Mouse (Mus musculus) megakaryocyte, embryonic 14.5 days (primary cell): Measurements from ENCODE around the gene Tspyl3. TPM values are rescaled to one million over a fixed set of nuclear protein-coding genes. Genes with fewer than 3 reads are reported as not detected.
"Not testable (repeated sequence)": the region's sequence is repeated elsewhere in the genome, so short reads cannot be mapped to it uniquely, and the experiment has no call there.

Experiments used
- H3K27me3 ChIP-seq: replicated peaks from 2 replicates; pipeline ENCODE3; 2012; ENCODE audit warnings: inconsistent platforms
- H3K36me3 ChIP-seq: replicated peaks from 2 replicates; pipeline ENCODE3; 2012; ENCODE audit warnings: low read length, inconsistent platforms, mixed read lengths
- H3K4me1 ChIP-seq: 2 replicates; pipeline ENCODE4 v1.6.1; 2012; ENCODE audit warnings: inconsistent platforms
- H3K4me3 ChIP-seq: replicated peaks from 2 replicates; pipeline ENCODE3; 2012; ENCODE audit warnings: moderate library complexity, mild to moderate bottlenecking, inconsistent platforms
- H3K9me3 ChIP-seq: 2 replicates; pipeline ENCODE4 v1.6.1; 2012; ENCODE audit warnings: inconsistent platforms
- FLI1 ChIP-seq: IDR thresholded peaks from 2 replicates; pipeline ENCODE4 v1.6.1; 2012; ENCODE audit warnings: low read length, inconsistent platforms, mixed read lengths
- GATA1 ChIP-seq: IDR thresholded peaks from 3 replicates; pipeline ENCODE4 v1.6.1; 2012; ENCODE audit warnings: mixed read lengths, low read length, inconsistent platforms, borderline replicate concordance
- polyA plus RNA-seq: library from polyadenylated mRNA; stranded (reverse); fragments of >175 nt; gene quantifications from 2 replicates; pipeline ENCODE4 v1.2.3, GENCODE M21; 2012; ENCODE audit warnings: low replicate concordance; ENCODE audit not compliant: insufficient read depth

Gene Tspyl3
- 3.3 and 3.6 TPM in 2 replicates for polyA plus RNA-seq

DNA sequence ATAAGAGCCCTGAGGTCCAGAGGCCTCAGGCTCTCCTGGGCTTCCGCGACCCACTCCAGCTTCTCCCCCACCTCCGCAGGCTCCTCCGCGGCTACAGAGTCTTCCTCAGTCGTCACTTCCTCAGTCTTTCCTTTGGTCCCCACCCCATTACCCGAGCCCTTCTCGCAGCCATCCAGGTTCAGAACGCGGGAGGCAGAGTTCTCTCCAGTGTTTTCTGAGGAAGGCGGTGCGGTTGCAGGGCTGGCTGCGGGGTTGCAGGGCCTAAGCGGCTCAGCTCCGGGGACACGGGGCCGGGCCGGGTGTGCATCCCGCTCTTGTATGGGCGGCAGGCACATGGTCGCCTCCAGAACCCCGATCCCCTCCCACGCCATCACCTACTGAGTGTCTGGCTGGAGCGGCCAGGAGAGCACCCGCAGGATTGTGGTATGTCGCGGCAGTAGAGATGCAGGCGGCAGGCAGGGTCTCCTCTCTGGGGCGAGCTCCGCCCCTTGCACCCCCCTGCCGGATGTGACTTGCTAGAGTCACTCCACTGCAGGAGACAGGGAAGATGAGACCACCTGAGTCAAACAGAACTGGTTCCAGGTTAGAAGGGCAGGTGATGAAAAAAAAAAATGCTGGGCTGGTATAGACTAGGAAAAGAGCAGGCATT, at the start of gene Tspyl3:
TSS of gene Tspyl3 (minus strand) at position 496 of the 649 bp plus-strand sequence.
- no peaks in the 10 kb centered on the region for H3K27me3 ChIP-seq
- peaks cover 50% of the 10 kb centered on the region for H3K36me3 ChIP-seq
- TF ChIP-seq GATA1 (no peak), FLI1 (no peak)
- H3K4me3 ChIP-seq = peak within 1 kb of the TSS; percentile 94
- no peaks in the 10 kb centered on the region for H3K9me3 ChIP-seq
- peaks cover 86% of the 10 kb centered on the region for H3K4me1 ChIP-seq

DNA sequence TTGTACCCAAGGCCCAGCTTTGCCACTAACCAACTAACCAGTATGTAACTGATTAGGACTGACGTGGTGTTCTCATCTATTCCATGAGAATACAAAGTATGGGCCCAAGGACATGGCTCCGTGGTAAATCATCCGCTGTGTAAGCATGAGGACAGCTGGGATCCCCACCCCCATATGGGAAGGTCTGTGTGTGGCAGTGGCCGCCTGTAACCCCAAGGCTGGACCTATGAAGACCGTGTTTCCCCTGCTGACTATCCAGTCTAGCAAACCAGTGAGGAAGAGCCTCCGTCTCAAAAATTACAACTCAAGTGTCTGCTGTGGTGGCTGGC, 49.6 kb upstream of the Tspyl3 start:
- Histone ChIP-seq H3K4me3 (no peak overlapping the region), H3K36me3 (no peaks in the 10 kb centered on the region), H3K4me1 (peaks cover 53% of the 10 kb centered on the region), H3K9me3 (no peaks in the 10 kb centered on the region), H3K27me3 (no peaks in the 10 kb centered on the region)
- no peak for TF ChIP-seq FLI1
- TF ChIP-seq GATA1 = no peak

DNA sequence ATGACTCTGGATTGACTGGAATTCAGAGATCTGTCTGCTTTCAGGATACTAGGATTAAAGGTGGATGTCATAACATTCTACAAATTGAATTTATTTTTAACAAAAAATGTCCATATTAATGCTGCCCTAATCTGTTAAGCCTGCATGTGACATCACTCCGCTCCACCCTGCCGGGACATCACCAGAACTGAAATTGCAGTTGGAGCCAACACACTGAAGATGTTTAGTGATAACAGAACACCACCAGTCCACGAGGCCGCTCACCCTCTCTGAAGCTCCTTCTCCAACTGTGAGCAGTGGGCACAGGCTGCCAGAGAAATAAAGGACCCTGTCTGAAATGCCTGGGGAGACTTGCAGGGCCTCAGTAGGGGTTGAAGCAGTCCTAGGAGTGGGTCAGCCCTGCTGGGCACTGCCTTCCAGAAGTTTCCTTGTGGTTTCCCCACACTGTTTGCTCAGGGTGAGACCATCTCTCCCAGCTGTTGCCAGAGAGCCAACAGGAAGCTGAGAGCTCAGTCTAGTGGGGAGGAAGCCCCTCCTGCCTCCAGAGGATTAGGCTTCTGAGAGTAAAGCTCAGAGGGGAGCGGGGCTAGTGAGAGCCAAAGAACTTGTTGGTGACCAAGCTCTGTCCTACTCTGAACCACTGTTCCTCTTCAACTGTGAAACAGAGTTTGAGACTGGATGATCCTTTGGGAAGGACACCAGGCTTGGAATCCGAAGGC, 49.1 kb upstream of the Tspyl3 start:
- peaks cover 59% of the 10 kb centered on the region for H3K4me1 ChIP-seq
- not testable (repeated sequence) for H3K9me3 ChIP-seq, H3K27me3 ChIP-seq, H3K4me3 ChIP-seq, H3K36me3 ChIP-seq

DNA sequence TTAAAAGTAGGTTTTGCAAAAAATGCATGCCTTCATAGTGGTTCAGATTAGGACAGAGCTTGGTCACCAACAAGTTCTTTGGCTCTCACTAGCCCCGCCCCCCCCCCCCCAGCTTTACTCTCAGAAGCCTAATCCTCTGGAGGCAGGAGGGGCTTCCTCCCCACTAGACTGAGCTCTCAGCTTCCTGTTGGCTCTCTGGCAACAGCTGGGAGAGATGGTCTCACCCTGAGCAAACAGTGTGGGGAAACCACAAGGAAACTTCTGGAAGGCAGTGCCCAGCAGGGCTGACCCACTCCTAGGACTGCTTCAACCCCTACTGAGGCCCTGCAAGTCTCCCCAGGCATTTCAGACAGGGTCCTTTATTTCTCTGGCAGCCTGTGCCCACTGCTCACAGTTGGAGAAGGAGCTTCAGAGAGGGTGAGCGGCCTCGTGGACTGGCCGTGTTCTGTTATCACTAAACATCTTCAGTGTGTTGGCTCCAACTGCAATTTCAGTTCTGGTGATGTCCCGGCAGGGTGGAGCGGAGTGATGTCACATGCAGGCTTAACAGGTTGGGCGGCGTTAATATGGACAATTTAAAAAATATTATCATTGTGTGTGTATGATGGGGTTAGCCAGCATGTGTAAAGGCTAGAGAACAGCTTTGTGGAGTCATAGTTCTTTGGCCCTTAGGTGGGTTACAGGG, 45.1 kb upstream of the Tspyl3 start:
- H3K36me3 ChIP-seq = peaks cover 40% of the 10 kb centered on the region
- H3K4me1 ChIP-seq = peaks cover 68% of the 10 kb centered on the region
- H3K27me3 ChIP-seq, H3K4me3 ChIP-seq, H3K9me3 ChIP-seq: not testable (repeated sequence)

DNA sequence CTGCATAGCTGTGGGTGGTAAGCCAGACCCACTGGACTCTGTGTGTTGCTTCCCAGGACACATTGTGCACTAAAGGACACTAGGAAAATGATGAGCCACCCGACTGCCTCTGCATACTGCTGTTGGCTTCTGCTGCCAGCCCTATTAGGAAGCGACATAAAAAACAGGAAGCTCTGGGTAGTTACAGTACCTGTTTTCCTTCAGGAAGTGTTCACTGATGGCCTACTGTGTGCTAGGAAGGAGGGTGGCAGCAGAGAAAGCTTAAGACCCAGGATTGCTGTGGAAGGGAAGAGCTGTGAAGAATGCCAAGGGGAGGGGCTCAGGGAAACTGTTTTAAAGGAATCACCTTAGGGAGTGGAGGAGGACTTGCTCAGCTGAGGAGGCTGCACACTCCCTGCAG, 42.1 kb upstream of the Tspyl3 start:
- peaks cover 58% of the 10 kb centered on the region for H3K4me1 ChIP-seq
- peaks cover 68% of the 10 kb centered on the region for H3K36me3 ChIP-seq
- H3K9me3 ChIP-seq = 0 out of 2 replicates have a peak, but pooled peaks cover 4% of the 10 kb centered on the region
- H3K27me3 ChIP-seq = no peaks in the 10 kb centered on the region
- TF ChIP-seq GATA1 (no peak), FLI1 (no peak)
- H3K4me3 ChIP-seq = no peak overlapping the region

DNA sequence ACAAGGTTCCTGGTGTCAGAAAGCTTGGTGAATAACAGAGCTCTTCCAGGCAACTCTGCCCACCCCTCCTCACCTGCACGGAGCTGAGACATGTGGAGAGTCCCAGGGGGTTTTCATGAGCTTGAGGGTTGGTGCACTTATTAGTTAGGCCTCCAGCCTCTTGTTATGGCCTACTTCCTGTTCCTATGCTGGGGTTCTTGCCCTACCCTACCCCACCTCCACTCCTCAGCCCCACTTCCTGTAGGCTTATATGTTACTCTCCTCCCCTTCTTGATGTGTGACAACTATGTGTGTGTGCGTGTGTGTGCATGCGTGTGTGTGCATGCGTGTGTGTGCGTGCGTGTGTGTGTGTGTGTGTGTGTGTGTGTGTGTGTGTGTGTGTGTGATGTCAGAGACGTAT, 37.8 kb upstream of the Tspyl3 start:
- no peak overlapping the region for H3K4me3 ChIP-seq
- H3K4me1 ChIP-seq = peaks cover 44% of the 10 kb centered on the region

DNA sequence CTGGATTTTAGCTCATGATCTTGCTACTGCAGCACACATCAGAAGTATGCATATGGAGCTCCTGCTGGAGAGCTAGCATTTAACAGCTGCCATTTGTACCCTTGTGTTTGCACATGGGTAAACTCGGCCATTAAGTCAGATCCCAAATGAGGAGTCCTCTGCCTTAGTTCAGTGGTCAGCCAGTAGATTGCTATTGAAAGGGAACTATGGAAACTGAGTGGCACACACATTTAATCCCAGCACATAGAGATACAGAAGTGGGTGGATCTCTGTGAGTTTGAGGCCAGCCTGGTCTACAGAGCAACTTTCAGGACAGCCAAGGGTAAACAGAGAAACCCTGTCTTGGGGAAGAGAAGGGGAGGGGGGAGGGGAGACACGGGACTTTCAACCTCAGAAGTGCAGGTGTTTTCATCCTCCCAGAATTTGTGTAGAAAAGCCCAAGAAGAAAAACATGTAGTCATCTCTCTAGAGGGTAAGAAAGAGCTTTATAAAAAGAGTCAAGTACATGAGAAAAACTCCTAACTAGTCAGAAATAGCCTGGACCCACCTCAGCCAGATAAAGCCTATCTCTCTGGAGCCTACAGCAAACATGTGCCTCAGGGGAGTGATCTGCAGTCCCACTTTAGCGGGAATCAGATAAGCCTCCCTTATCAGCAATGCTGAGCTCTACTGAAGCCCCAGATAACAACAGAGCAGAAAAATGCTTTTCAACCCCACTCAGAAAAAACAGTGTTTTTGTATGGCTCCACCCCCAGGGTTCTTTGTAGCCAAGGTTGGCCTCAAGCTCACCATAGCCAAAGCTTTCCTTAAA, 34.8 kb upstream of the Tspyl3 start:
- Histone ChIP-seq H3K36me3 (peaks cover 79% of the 10 kb centered on the region), H3K27me3 (no peaks in the 10 kb centered on the region), H3K4me3 (no peak overlapping the region), H3K4me1 (peaks cover 34% of the 10 kb centered on the region), H3K9me3 (0 out of 2 replicates have a peak, but pooled peaks cover 4% of the 10 kb centered on the region)
- TF ChIP-seq GATA1 (no peak), FLI1 (no peak)

More for the DNA sequence above, 37.8 kb upstream of the Tspyl3 start:
- peaks cover 93% of the 10 kb centered on the region for H3K36me3 ChIP-seq
- H3K9me3 ChIP-seq = 0 out of 2 replicates have a peak, but pooled peaks cover 4% of the 10 kb centered on the region
- TF ChIP-seq FLI1 = no peak
- no peak for TF ChIP-seq GATA1
- H3K27me3 ChIP-seq = no peaks in the 10 kb centered on the region

DNA sequence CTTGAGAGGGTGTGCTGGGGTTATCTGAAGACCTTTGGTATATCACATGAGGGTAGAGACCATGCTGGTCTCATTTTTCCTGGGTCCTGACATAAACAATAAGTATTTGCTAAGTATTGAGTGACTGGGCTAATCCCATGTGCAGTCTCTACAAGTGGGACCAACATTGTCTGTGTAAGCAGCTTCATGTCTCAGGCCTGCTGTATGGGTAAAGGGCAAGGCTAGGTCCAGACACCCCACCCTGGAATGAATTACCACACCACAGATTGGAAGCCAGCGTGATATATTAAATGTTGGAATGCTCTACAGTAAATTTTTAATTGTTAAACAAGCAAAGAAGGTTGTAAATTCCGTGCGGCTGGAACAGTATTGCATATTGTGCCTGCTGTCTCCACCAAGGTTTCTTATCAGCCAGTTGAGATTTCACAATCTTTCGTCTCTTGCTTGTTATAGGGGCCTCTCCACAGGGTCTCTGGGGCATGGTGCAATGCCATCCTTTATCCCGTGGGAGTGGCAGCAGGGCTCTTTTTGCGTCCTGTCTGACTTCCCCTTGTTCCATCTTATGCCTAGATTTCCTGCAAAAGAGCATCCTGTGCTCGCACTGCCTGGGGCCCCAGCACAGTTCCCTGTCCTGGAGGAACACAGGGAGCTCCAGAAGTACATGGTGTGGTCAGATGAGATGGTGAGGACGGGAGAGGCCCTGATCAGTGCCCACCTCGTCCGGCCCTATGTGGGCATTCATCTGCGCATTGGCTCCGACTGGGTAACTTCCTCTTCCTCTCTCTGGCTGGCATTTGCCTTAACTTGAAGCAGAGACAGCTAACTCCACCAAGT, 34.0 kb upstream of the Tspyl3 start:
- peaks cover 78% of the 10 kb centered on the region for H3K36me3 ChIP-seq
- peaks cover 29% of the 10 kb centered on the region for H3K4me1 ChIP-seq
- H3K4me3 ChIP-seq = no peak overlapping the region
- TF ChIP-seq GATA1 = no peak
- no peak for TF ChIP-seq FLI1
- 0 out of 2 replicates have a peak, but pooled peaks cover 4% of the 10 kb centered on the region for H3K9me3 ChIP-seq
- no peaks in the 10 kb centered on the region for H3K27me3 ChIP-seq

DNA sequence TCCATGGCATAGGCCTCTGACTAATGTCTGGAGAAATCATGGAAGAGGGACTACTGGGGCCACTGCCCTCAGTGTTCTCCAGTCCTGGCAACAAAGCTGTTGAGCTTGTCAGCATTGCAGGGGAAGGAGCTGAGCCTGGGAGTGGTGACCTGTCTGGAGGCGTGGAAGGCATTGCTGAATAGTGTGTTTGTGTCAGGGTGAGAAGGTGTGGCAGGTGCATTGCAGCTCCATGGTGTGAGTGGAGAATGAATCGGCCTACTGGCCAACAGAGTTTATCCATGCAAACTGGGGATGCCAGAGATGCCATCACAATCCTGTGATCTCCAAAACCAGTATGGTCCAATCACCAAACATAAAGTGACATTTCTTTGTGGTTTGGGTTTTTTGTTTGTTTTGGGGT, 31.4 kb upstream of the Tspyl3 start:
- peaks cover 21% of the 10 kb centered on the region for H3K4me1 ChIP-seq
- H3K27me3 ChIP-seq = no peaks in the 10 kb centered on the region
- TF ChIP-seq GATA1 = no peak
- no peak for TF ChIP-seq FLI1
- no peak overlapping the region for H3K4me3 ChIP-seq
- H3K9me3 ChIP-seq = no peaks in the 10 kb centered on the region
- peaks cover 78% of the 10 kb centered on the region for H3K36me3 ChIP-seq
